Mouse (Mus musculus): ENCODE results near the gene Sik2.

- TF ChIP-seq CTCF (IDR thresholded peaks at IDR 0.05; ENCODE audit: control insufficient read depth, insufficient read depth, low read length) (no peak), POLR2A (IDR thresholded peaks at IDR 0.05; ENCODE audit: borderline replicate concordance, control insufficient read depth, low read depth, low read length) (no peak)
Observed at GRCm38 (mm10) chr9:50882183-50882582, 126.7 kb downstream of the Sik2 start.
